Mouse (Mus musculus): ENCODE results near the gene Tmem208.

DNA sequence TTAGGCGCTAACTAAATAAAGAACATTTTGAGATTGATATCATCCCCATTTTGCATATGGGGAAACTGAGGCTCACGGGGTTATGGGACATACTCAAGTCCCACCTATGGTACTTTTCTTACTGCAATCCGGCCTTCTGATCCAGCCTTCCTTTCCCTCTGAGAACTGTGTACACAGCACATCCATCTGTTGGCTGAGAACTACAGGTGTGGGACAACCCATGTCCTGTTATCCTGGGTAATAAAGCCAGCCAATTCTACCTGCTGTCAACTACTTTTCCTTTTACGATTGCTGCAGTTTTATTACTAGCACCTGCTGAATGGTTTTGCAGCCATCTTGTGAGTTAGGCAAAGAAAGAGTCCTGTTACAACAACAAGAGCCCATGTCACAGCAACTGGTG is 28.4 kb downstream of the Tmem208 start:
- TF ChIP-seq POLR2A (IDR thresholded peaks at IDR 0.05; ENCODE audit: insufficient read depth, low read length), result no peak
- TF ChIP-seq CTCF (IDR thresholded peaks at IDR 0.05; ENCODE audit: low read depth, low read length), result no peak
- TF ChIP-seq EP300 (IDR thresholded peaks at IDR 0.05; ENCODE audit: insufficient read depth, low read depth, low read length), result no peak
